Mouse (Mus musculus) testis, postnatal 14 days (tissue): ENCODE data around the gene Ccr7.

Experiments
- DNase-seq: peaks from one replicate; pipeline ENCODE4 v3.0.0; 2021; ENCODE audit warnings: low spot score

Gene Ccr7

DNA sequence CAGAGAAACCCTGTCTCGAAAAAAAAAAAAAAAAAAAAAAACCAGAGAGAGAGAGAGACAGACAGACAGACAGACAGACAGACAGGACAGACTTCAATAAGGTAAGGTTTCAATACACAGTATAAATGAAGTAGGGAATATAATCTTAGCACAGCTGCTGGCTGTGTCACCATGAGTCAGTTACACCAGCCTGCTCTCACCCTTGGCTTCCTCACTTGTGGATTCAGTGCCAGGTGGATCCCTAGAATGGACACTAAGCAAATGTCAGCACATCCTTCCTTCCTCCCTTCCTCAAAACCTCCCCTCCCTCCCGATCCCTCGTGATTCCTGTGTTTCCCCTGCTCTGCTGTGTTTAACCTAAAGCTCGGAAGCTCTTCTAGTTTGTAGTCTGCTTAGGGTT lies 17.5 kb downstream of the Ccr7 start:
- no peak for DNase-seq

DNA sequence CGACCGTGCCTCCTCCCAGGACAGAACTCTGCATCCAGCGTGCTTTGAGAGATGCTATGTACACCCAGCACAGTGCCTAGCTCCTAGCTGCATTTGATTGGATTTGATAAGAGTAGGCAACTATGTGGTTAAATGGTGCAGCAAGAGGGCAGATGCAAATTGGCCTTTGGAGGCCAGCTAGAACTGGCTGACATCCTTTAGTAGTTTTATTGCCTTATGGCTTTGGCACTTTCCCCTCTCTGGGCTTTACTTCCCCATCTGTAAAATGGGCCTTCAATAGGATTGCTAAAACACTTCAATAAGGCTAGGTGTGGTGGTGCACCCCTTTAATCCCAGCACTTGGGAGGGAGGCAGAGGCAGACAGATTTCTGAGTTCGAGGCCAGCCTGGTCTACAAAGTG lies 17.9 kb downstream of the Ccr7 start:
- no peak for DNase-seq

DNA sequence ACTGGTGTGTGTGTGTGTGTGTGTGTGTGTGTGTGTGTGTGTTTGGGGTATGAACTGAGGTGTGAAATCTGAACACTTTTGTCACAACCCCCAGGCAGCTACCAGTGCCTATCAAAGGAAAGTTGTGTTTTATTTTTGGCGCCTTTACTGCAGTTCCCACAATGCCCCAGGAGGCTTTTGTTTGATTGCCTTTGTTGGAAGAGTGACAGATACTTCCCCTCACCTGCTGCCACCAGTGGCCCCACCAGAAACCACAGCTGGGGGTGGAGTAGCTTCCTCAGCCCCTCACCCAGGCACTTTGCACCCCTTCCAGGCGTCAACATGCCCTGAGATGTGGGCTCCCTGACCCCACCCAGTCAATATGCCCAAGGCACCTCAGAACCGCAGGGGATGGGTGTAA lies 18.5 kb downstream of the Ccr7 start:
- DNase-seq = no peak

DNA sequence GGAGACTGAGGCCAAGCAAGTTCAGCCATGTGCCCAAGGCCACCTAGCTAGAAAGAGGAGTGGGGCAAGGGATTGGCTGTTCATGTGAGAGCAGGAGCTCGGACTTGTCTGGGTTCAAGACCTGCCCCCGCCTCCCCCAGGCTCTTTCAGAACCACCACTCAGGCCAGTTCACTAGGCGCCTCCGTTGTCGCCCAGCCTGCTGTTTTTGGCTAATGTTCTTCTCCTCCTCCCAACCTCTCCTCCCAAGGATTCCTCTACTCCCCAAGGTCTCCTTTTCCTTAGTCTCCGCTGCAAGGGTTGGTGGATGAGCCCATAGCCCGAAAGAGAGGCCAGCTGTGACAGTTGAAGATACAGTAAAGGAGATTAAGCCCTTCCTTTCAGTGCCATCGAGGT lies 19.8 kb downstream of the Ccr7 start:
- DNase-seq = no peak

DNA sequence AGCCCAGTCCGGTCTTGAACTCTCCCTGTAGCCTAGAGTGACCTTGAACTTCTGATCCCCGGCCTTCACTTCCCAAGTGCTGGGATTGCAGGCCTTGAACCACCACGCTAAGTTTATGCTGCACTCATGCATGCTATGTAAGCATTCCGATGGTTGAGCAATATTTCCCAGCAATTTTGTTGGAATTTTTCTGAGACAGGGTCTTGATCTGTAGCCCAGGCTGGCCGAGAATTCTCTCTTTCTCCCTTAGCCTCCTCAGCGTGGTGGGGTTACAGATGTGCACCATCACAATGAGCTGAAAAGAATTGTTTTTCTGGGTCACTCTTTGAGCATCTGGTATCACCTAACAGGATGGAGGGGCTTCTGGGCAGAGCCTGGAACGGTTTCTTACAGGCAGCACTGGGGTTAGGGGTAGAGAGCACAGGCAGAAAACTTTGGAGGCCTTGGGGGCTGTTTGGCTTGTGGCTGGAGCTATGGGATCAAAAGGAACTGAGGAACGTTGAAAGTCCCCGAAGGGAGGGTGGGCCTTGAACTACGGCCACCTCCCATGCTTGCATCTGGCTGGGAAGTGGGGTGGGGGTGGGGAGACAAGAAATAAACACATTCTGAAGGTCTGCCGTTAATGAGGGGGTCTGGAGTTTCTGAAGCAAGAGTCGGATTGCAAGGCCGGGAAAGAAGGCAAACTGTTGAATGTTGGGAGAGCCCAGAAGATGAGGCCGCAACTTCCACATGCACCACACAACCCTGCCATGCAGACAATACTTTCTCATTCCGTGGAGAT lies 20.4 kb downstream of the Ccr7 start:
- no peak for DNase-seq

DNA sequence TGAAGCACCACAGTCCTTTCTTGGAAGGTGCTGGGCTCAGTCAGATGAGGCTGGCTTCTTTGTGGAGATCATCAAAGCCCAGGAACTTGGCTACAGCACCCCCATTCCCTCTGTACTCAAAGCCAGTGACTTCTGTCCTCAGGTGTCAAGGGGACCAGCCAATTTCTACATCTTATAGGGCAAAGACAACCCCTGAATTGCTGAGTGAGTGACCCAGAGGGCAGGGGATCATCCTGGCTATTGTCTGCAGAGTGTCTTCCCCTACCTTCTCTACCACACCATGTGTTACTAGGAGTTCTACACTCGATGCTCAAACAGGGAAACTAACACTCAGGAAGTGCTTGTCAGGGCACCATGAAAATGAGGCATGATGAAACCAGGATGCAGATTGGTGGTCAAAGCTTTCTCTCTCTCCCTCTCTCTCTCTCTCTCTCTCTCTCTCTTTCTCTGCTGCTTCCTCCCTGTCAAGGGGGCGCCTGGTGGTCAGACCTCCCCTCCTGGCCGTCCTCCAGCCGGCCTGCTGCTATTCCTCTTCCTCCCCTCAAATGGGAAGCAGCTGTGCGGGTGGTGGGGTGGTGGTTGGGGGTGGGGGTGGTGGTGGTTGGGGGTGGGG lies 21.5 kb downstream of the Ccr7 start:
- no peak for DNase-seq

DNA sequence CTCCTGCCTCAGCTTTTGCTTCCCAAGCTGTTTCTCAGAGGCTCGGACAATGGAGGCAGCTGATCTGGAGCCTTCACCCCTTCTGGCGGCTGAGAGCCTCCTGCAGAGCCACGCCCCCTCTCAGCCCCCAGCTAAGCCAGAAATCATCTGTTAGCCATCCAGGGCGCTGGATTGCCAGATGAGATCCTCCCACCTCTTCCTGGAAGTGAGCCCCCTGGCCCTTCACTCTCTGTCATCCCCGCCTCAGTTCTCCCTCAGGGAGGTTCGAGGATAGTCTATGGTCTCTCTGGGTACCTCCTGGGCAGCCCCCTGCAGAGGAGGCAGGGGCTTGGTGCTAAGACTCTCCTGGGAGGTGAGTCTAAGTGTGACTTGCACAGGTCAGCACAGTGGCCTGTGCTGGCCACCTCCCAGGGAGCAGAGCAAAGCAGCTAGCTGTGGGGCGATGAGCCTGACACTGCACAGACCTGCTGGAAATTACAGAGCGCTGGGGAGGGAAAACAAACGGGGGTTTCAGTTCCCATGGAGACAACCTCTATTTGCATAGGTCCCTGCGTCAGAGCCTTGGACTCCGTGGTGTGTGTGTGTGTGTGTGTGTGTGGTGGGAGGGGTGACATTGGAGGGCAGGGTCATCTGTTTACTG lies 22.7 kb downstream of the Ccr7 start:
- peak; percentile 48 for DNase-seq

DNA sequence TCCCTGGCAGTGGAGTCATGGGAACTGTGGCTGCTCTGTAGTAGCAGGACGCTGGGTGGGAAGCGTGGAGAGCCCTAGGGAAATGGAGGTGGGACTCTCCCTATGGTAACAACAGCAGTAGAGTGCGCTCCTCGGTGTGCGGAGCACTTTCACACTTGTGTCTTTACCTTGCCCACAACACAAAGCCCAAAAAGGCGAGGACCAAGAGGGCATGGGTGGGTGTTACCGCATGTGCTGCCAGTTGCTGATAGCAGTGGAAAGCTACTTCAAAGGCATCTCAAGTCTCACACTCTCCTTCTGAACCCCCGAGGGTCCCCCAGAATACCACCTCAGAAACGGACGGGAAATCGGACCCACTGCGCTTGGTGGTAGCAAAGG lies 23.4 kb downstream of the Ccr7 start:
- DNase-seq = no peak

DNA sequence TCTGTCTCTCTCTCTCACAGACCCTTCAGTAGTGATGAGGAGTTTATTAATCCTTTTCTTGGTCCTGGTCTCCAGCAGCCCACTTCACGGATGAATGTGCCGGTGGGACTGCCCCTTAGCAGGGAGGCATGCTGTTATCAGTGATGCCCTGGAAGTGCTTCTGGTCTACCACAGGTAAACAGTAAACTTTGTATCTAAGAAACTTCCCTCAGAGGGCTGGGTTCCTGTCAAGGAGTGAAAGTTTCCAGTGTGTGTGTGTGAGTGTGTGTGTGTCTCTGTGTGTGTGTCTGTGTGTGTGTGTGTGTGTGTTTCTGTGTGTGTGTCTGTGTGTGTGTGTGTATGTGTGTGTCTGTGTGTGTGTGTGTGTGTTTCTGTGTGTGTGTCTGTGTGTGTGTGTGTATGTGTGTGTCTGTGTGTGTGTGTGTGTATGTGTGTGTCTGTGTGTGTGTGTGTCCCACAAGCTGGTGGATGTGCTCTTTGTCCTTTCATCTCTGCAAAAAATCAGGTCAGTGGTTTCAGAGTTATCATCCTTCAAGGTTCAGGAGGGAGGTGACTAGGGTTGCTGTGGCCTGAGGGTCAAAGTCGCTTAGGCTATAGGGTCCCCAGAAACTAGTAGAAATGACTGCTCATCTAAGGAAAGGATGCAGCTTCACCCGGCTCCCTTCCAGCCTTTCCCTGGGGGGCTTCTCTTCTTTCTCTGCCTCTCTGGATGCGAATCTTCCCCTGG lies 24.0 kb downstream of the Ccr7 start:
- DNase-seq = no peak

DNA sequence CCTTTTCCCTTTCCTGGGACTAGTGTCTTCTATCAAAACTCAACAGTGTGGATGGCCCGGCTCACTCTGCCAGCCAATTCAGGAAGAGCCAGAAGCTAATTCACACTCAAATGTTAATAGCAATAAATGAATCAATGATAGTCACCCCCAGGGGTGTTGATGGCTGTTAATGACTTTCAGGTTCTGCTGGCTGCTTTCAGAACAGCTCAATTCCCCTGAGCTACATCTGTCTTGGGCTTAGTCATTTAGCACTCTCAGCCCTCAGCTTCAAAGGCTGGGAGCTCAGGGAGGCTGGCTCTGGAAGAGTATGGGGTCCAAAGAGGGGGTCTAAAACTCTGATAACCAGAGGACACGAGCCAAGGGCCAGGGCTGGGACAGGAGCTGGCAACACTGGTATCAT lies 25.6 kb downstream of the Ccr7 start:
- DNase-seq = no peak

DNA sequence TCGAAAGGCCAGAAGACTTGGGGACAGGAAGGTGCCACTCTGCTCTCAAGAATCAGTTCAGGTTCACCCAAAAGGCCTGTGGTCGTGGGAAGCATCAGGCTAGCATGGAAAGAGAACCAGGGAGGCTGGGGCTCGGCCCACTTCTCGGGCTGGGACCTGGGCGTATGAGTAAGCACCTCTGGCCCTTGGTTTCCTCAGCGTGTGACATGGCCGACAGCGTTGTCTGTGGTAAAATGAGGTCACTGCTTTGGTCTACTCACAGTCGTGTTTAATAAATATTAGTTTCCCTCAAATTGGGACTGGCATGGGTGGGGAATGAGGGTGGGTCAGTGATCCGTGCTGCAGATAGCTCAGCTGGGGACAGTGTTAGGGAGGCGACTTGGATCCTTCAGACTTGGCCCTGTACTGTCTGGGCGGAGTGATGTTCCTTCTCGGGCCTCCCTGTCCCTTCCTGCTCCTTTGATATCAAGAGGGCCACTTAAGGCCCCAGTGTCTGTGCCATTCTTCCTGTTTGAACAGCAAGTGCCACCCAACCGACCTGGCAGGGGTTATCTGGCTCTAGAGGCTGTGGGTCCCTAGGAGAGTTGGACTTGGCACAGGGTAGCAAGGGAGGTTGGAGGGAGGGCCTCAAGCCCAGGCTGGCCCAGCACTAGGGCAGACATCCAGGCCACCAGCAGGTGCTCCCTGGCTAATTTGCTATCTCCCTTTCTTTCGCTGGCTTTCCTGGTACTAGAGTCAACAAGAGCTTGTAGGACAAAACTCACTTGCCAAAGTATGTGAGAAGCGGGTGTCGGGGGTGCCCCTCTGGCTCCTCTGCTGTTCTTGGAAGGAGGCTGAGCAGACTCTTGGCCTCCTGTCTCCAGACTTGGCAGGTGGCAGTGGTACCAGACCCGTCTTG lies 26.8 kb downstream of the Ccr7 start:
- no peak for DNase-seq

DNA sequence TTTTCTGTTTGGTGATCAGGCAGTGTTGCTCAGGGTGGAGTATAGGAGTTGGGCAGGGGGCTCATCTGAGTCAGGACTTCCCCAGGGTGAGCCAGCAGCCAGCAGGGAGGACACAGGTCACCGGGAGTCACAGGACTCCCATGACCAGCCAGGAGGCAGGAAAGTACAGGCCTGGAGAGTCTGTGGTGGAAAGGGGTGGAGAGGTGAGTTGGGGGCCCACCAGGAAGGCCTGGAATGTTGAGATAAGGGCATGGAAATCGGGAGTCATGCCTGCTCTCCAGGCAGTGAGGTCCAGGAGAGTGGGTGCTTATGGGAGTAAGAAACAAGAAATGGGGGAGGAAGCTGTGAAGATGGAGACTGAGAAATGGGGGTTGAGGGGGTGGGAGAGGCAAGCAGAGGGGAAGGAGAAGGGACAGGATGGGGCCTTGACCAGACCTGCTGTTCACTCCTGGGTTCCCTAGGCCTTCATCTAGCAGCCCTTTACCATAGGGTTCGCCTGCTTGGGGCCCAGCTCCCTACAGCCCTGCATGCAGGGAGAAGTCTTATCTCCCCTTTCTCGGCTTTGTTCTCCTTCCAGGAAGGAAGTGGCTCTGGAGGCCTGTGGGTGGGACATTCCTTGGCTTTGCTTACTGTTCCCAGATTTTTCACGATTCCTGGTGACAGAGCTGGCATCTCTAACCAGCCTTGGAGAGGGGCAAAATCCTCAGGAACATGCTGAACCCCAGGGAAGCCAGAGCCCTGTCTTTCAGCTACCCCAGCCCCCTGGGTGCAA lies 28.2 kb downstream of the Ccr7 start:
- no peak for DNase-seq

DNA sequence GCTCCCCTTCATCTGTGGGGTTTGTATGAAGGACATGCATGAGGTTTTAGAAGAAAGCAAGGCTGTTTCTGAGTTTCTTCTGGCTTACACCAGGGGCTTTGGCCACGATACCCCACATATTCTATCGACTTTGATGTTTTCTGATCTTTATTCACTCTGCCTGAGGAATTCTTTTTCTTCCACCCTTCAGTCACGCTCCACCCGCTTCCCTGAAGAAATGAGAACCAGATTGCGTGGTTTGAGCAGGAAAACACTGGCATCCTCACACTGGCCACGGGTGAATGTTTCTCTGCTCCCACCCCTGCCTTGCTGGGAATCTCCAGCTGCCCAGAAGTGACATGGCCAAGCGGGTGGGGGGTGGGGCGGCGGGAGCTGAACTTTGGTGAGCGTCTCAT lies 30.2 kb downstream of the Ccr7 start:
- no peak for DNase-seq

DNA sequence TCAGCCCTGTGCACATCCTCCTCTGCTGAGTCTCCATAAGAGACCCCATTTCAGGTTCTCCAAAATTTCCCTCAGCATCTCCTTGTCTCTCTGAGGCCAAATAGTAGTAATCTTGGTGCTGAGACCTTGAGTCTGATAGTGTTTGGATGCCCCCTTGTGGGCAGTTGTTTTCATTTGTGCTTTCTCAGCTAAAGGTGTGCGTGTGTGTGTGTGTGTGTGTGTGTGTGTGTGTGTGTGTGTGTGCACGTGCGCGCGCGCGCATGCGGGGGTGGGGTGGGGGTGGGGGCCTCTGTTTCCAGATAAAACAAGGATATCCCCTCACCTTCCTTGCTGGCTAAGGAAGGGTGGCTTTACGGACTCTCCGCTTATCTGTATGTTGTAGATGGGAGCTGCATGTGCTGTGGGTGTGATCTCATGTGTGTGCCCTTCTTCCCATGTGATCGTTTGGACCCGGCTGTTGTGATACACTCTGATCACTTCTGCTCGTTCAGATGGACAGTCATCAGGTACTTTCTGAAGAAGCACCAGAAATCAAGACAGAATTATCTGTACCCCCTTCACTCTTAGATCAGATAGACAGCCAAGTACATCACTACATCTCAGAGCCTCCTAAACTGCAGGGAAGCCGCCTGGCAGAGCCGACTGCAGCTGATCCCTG lies 30.8 kb downstream of the Ccr7 start:
- no peak for DNase-seq

DNA sequence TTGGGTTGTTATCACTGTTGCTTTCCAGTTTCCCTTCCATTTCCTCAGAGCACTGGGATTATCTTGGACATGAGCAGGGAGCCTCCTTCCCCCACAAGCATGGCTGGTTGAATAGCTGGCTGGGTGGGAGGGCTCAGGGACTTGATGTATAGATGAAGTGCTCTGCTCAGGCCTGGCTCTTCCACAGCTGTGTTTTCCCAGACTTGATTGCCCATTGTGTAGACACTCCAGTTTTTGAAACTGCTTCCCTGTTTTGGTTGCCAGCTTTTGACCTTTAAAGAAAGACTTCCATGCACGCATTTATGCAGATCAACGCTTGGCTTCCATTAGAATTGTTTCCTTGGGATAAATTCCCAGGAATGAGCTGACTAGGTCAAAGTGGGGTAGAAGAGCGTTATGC lies 32.2 kb downstream of the Ccr7 start:
- no peak for DNase-seq

DNA sequence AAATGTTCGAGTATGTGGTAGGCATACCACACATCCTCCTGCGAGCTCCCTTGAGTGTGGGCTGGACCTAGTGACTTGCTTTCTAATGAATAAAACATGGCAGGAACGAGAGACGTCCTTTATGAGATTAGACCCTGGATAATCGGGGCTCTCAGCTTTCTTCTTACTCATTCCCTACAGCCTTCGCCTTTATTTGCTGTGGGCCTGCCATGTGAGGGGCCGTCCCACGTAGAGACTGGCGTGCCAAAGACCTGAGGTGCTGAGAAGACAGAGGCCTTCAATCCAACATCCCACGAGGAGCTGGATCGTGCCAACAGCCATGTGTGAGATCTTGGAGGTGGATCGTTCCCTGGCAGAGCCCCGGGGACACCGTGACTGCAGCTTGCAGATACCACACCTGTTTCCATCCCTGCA lies 33.7 kb downstream of the Ccr7 start:
- no peak for DNase-seq

DNA sequence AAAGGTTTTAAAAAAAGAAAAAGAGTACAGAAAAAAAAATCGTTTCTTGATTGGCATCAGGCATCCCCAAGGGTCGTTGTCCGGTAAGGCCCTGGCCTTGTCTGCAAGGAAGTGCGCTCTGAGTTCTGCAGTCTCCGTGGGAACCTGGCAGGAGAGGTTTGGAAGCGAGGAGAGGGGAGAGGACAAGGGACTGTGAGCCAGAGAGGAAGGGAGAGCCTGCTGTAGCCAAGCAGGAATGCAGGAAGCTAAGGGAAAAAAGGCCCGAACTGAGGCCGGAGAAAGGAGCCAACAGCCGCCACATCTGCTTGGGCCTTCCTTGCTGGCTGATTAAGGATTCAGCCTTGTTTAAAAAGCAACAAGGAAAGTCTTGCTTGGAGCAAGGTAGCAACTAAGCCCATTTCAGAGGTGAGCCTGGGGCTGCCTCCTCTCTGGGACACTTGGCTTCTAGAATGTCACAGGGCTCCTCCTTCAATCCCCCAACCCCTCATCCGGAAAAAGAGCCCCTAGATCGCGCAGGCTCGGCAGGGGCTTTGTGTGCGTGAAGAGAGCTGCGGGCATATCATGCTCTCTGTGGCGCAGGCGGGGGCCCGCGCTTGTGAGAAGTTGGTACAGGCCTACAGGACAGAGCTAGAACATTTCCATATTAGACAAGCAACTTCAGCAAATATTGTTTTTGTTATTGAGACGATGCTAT lies 34.2 kb downstream of the Ccr7 start:
- no peak for DNase-seq

DNA sequence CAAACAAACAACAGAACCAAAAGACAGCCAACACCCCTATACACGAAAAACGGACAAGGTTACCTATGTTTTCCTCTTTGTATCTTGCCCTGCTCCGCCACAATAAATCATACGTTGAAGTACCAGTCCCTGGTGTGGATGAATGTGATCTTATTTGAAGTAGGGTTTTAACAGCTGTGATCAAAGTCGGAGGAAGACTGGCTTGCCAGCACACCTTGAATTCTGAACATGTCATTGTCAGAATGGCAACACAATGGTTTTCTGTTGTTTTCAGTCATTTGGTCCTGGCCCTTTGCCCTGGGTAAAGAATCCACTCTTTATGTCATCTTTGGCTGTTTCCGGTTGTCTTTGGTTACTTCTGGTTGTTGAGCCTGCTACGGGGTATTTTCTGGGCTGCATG lies 35.9 kb downstream of the Ccr7 start:
- no peak for DNase-seq

DNA sequence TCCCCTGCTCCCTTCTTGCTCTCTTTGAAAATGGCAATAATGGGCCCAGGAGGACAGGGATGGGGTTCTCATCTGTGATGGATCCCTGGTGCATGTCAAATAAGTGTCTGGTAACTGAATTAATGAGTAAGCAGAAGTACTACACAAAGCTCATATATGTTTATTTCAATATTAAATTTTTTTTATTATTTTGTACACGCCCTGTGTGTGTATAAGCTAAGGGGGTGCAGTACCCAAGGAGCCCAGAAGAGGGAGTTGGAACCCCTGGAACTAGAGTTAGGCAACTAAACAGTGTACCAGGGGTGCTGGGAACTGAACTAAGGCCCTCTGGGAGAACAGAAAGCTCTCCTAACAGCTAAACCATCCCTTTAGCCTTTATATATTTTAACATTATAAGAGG lies 36.5 kb downstream of the Ccr7 start:
- DNase-seq = no peak

DNA sequence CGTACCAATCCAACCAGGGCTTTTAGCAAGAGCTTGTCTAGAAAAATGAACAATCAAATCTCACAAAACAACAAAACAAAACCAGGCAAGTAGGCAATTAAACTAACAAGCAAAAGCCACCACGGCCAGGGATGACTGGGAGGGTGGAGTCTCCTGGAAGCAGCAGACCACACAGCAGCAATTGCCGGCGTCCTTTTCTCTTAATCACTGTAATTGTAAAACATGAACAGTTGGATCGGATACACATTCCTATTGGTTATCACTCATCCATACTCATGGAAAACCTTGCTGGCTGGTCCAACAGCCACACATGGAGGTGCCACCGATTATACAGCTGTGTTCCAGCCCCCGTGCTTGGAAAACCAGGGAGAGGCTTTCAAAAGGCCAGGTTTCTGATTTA lies 37.0 kb downstream of the Ccr7 start:
- no peak for DNase-seq
